Mouse (Mus musculus) frontal cortex, adult (tissue): ENCODE data around the gene Amotl1.

Source experiments
- ATAC-seq: cut with Nextera tagmentation; 2 replicates; pipeline ENCODE4 v1.9.2; 2017; ENCODE audit warnings: mild to moderate bottlenecking, moderate library complexity, mixed read lengths; ENCODE audit not compliant: low TSS enrichment

Gene Amotl1

DNA sequence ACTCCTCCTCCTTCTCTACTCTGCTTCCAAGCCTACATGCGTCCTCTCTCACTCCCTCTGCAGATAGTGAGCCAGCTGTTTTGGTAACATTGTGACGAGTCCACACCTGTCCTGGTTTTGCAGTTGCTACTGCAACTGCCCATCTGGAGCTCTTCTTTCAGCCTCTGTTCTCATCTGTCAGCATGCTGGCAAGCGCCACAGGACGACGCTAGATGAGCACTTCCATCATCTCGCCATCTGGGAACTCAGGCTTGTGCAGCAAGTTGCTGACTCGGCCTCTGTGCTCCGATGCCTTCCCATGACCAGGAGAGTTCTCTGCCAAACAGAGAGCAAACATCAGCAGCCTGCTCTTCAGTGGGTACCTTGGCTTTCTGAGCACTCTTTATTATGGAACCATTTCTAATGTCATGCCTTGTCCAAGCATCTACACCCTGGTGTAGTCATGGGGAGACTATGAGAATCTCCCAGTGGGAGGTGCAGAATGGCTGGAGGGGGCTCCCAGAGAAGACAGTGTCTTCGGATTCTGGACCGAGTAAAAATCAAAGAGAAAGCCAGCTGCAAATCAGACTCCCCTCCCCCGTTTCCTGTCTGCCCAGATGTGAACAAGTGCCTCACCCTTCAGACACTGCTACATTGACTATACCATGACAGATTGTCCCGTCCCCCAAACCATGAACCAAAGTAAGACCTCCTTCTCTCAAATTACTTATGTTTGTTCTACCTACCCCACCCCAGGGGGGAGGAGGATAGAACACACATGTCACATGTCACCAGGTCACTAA is 97.1 kb downstream of the Amotl1 start:
- ATAC-seq, result peak; percentile 38; the same call in 1 of the 2 replicates

DNA sequence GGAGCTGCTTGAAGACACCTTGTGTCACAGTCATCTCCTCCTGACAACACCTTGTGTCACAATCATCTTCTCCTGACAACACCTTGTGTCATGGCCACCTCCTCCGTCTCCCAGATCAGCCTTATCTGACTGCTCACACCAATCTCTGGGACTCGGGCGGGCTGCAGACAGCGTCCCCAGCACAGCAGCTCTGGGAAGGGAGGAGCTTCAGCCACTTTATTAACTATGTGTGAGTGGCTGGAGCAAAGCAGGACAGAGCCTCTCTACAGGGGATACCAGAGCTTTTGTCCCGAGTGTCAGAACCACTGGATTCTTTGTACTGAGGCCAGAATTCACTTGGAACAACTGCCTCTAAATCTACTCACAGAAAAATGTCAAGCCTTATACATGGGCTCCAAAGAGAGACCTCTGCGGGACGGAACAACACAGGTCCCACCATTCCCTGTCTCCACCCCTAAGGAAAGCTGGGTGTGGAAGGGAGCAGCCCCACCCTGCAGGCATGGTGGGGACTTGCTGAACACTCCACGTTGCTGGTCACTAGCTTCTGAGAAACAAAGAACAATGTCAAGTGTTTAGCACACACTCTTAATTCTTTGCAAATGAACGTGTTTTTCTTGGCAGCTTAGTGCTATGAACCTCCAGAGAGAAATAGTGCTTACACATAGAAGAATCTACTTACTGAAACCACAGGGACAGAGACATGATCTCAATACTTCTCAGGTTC is 100.7 kb downstream of the Amotl1 start:
- ATAC-seq, result no peak

DNA sequence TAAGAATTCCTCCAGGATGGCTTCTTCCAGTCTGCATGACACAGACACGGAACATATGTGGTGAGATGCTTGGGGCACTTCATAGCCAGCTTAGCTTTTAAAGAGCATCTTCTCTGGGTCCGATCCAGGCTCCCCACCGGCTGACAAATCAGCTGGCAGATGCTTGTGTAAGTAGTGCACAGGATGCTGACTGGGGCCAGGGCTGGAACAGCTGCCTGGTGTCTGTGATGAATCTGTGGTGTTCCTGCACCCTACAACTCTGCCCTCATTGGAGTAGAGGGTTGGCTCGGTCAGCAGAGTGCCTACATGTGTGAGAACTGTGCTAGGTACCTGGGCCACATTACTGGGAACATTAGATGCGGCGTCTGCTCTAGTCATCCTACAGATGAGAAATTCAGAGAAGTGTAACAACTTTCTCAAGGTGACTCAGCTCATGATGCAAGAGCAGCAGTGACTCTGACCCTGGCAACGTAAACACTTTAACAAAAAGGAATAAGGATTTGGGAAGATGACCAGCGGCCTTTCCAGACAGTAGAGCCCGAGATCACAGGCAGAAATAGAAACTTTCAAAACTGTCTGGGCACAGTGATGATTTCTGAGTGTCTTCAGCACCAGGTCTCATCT is 109.9 kb downstream of the Amotl1 start:
- ATAC-seq, result no peak

DNA sequence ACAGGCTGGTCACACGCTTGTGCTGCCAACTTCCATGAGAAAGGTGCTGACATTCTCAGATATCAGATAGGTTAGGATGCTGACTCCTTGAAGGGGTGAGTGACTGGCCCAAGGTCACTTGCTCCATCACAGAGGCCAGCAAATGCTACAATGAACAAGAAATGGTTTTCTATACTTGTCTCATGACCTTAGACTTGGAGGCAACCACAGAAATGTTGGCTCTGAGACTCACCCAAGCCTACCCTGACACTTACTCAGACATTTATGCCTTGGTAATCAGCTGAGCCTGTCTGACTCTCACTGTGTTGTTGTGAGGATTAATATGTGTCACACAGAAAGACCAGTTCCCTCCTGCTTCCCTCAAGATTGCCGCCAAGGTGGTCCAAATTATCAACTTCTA is 111.2 kb downstream of the Amotl1 start:
- ATAC-seq, result no peak

DNA sequence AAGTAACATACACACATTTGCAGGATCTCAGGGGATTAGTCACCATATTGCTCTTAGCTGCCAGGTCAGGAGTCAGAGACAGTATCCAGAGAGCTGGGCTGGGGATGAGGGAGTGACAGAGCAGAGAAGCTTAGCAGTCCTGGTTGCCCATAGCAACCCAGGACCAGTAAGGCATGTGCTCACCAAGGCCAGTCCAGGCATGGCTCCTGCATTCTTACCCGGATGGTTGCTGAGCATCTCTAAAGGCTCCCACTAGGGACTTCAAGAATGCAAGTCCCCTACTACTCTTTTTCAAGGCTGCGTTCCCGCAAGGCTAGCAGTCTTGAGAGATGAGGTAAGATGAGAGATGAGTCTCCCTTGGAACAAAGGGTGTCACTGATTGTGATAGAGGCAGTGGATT is 112.6 kb downstream of the Amotl1 start:
- no peak for ATAC-seq

DNA sequence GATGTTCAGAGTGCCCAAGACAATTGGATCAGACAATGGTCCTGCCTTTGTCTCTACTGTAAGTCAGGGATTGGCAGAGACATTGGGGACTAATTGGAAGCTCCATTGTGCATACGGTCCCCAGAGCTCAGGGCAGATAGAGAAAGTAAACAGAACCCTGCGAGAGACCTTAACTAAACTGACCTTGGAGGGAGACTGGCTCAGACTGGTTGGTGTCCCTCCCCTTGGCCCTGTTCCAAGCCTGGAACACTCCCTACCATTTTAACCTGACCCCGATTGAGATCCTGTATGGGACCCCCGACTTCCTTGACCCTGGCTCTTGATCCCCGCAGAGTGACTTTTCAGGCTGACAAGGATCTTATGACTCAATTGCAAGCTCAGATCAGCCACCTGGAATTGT is 114.9 kb downstream of the Amotl1 start:
- ATAC-seq, result no peak

DNA sequence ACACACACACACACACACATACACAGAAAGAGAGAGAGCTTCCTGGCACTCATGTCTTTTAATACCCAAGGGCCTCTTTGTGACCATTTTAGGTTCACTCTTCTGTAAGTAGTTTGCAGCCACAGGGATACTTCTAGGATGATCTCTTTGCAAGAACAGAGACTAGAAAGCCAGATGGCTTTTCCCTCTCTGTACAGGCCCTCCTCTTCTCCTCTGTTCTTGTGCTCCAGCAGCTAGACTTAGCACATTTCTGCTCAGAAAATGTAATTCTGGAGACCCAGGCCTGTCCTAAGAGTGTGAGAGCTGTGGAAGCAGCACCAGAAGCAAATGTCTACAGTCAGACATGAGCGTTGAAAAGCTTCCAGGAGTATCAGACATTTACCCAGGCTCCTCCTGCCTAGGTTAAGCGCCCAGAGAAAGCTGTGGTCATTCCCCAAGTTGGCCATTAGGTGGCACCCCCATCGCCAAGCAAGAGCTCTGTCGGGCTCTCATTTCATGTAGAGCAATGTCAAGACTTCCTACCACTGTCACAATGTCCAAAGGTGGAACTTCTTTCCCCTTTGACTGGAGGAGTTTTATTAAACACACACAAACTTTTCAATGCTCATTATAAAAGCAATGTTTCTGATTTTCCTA is 121.3 kb downstream of the Amotl1 start:
- ATAC-seq, result peak; percentile 99

DNA sequence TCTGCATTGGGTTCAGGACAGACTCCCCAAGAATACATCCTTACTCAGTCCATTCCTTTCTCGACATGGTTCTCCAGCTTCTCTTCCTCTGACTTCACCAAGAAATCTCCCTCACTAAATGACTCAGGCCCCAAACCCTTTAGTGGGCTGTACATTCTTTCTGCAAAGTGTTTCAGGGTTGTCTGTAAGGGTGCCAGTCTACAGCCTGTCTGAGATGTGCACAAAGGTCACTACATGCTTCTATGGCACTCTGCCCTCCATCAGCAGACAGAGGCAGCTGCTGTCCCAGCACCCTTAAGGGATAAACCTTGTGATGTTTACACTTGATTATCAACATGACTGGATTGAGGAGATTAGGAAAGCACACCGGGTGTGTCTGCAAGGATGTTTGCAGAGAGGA is 123.2 kb downstream of the Amotl1 start:
- ATAC-seq, result no peak

DNA sequence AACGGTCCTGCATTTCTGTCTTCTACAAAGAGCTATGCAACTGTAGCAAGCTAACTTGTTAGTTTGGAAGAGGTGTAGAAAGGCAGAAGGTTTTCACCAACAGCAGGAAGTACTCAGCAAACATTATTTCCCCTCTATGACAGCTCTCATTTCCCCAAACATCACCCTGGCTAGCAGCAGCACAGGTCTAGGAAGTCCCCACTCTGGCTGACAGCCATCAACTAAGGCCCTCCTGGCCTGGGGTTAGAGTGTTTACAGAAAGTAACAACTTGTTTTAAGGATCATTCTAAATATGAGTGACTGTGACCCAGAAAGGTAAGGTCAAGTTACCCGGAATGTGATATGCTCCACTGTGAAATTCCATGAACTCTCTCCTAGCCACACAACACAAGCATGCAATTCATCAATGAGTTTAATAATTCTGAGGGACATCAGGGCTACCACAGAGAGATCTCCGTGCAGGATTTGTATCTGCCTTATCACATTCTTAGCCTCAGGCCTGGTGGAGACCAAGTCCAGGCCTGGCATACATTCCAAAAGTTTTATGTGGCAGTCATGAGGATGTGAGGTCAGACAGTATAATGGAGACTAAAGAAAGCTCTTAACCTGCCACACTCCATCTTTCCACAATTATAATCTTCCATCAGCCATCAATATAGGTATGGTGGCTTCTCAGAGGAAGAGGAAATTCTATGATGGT is 123.7 kb downstream of the Amotl1 start:
- no peak for ATAC-seq

DNA sequence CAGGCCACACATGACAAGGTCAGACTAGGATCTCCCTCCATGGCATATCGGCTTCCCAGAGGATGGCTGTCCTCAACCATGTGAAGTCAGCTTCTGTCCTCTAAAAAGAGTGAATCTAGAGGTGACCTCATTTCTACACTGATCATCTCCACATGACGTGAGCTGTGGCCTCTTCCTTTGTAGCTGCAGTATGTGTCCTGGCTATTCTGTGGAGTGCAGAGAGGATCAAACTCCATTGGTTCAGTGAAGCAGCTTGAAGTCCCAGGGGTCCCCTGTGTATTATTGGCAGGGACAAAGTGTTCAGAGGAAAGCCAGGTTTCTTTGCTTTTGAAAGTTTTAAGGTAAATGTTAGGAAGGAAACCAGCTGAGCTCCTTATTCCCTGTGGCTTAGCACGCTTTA is 126.8 kb downstream of the Amotl1 start:
- no peak for ATAC-seq

DNA sequence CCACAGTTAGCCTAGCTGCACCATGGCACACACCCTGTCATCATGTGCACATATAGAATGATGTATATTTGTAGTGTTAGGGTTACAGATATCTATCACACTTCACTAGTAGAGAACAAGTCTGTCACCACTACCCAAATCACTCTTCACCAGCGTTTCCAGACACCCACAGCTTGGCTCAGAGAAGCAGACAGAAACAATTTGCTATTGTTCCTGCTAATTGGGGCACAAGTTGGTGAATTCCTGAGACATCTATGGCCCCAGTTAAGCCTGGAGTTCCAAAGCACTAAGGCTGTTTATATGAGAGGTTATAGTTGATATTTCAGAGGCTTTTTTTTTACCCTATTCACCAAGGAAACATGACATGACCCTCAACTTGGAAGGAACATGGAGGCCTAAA is 127.6 kb downstream of the Amotl1 start:
- no peak for ATAC-seq

DNA sequence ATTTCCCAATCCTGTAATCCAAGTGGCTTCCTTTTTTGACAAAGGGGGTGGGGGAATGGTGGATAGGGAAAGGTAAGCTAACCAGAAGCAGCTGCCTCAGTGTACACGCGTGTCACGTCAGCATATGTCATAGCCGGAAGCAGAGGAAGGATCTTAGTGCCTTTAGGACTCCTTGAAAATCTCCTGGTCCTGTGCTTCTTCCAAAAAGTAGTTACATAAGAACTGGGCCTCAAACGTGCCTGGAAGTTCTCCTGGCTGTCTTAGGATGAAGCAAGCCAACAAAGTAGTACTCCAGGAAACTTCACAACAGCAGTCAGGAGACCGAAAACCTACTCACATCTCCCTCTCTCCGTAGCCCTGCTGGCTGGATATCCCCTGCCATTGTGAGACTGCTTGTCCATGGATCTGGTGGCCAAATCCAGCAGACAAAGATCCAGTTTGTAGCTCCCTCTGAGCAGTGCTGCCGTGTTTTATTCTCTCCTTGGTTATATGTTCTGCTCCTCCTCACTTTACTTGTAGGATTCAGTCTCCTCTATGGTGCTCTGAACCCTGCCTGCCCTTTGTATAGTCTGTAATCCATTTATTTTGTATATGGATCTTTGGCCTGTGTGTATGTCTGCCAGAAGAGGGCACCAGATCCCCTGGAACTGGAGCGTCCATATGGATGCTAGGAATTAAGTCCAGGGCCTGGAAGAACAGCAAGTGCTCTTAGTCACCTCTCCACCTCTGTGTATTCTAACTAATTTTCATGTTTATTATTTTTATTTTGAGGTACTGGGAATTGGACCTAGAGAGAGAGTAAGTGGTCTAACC is 132.0 kb downstream of the Amotl1 start:
- peak; percentile 83 for ATAC-seq

DNA sequence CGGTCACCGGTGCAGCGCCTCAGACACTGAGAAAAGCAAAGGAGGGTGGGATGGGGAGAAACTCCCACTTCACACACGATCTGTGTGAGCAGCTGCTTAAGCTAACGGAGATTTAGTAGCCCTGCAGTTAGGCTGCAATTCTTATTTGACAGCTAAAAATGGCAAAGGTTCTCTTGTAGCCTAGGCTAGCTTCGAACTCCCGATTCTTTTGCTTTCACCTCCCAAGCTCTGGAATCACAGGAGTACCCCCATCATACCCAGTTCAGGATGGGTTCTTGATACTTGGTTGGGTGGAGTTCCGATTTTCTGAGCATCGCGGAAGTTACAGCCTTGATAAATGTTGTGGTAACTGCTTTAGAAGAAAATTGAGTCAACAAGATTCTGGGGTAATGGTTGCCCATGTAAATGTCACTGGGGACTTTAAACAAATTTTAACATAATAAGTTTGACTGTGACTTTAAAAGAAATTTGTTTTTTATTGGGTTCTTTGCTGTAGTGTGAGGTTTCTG is 143.9 kb downstream of the Amotl1 start:
- ATAC-seq, result no peak

DNA sequence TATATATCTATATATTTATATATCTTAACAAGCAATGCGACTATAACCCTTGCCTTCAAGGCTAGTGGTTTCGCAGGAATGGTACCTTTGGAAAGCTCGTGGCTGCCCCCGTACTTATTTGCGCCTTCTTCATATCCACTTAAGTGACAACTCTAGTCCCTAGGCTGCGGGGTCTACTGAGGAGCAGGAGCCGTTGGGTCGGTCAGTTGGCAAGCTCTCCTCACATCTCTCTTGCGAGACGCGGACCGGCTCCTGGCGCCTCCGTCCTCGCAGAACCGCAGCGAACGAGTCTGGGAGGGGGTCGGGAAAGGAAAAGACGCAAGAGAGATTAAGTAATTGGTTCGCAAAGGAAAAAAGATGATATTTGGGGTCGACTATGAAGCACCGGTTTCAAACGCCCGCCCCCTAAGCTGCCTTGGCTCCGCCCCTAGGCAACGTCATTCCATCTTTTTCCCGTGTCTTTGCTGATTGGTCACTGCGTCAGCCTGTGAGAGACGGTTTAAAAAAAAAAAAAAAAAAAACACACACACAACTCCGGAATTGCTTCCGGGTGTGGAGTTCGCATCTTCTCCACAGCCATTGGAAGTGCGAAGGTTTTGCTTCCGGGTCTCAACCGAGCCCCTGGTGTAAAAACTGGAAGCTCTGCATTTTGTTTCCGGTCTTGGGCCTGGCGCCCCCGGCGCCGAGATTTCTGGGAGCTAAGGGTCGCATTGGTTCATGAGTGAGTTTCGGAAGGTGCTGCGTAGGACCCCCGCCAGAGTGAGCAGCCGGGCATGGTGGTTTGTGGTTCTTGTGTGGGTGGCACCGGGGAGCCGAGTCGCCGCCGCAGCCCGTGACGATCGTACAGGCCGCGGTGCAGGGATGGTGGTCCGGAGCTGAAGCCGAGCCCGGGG is 144.6 kb downstream of the Amotl1 start, which contains the start of the genes Kdm4d and Cwc15:
TSS of gene Kdm4d (minus strand) at position 460 of the 893 bp plus-strand sequence.
TSS of gene Cwc15 (plus strand) at position 595 of the 893 bp plus-strand sequence.
- ATAC-seq, result peak; percentile 99

DNA sequence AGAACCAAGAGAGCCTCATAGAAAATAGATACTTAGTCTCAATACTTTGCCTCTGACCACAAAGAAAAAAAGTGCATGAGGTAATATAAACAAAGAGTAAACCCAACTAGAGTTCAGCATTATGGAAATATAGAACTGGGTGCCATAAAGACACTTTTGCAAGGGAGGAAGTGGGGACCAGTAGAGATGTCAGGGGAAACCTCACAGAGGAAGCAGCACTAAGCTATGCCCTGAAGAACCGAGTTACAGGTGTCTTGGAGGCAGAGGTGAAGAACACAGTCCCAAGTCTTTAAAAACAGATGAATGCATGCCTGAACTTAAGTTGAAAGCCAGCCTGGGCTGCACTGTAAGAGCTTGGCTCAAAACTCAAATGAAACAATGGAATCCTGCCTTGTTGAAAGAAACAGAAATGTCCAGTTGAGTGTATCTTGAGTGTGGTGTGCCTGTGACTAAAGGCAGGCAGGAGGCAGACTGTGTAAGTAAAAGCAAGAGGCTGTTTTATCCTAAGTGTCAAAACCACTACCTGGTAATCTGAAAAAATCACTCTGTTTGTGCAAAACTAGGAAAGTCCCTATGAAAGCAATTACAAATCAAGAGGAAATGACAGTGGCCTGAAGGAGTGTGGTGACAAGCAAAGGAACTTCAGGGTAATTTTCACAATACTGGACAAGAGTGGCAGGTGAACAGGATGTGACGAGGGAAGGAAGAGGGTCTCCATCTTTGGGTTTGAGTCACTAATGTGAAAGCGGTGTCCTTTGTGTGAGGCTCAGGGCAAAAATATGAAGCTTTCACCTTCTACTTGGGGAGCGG is 145.8 kb downstream of the Amotl1 start:
- no peak for ATAC-seq
